Mouse (Mus musculus): ENCODE measurements around the gene Cacna1e. TPM values are rescaled to one million over a fixed set of nuclear protein-coding genes. Genes with fewer than 3 reads are reported as not detected.
A peak's percentile ranks its signal among the peaks of the same experiment; 100 is the strongest.

The Cacna1e gene
- total and polyA plus RNA-seq, 3 experiments: not detected

DNA sequence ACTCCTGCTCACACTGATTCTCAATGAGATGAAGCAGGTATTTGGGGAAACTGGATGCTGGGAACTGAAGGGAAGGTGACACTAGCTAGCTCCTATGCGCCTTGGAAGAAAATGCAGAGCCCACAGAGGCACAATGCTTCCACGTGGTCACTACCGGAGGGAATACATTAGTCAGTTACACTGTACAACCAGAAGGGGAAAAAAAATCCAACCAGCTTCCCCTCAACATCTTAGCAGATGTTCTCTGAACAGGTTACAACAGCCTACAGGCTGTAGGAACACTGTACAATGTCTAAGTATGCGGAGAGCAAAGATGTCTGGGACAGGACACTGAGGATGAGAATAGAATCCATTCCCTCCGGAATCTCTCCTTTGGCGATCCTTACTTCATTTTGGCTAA is 161.2 kb downstream of the Cacna1e start:
- H3K9me3 ChIP-seq (replicated peaks; ENCODE audit: insufficient read depth, low read length): no peaks in the 10 kb centered on the region
- TF ChIP-seq MAZ (IDR thresholded peaks at IDR 0.05; ENCODE audit: low read depth, low read length): no peak
- no peak for TF ChIP-seq NRF1 (IDR thresholded peaks at IDR 0.05; ENCODE audit: insufficient read depth, low read depth, low read length, poor library complexity, severe bottlenecking)
- TF ChIP-seq GABPA (IDR thresholded peaks at IDR 0.05; ENCODE audit: low read depth, low read length): no peak
- TF ChIP-seq ELF1 (IDR thresholded peaks at IDR 0.05; ENCODE audit: low read depth, low read length): no peak
- no peak for TF ChIP-seq MAX (IDR thresholded peaks at IDR 0.05; ENCODE audit: low read length)
- TF ChIP-seq UBTF (IDR thresholded peaks at IDR 0.05; ENCODE audit: borderline replicate concordance, insufficient read depth, low read depth, low read length): no peak
- TF ChIP-seq MAFK (IDR thresholded peaks at IDR 0.05; ENCODE audit: borderline replicate concordance, low read depth, low read length): no peak
- TF ChIP-seq SIN3A (IDR thresholded peaks at IDR 0.05; ENCODE audit: low read length): no peak
- TF ChIP-seq E2F4 (IDR thresholded peaks at IDR 0.05; ENCODE audit: borderline replicate concordance, low read depth, low read length): no peak
- no peak overlapping the region for H3K4me3 ChIP-seq (ENCODE audit: control insufficient read depth in 1 of 2, insufficient read depth in 1 of 2, low read depth in 2 of 2, low read length in 2 of 2)
- no peaks in the 10 kb centered on the region for H3K36me3 ChIP-seq (ENCODE audit: control insufficient read depth in 1 of 2, insufficient read depth in 2 of 2, low read length in 2 of 2)
- H3K79me2 ChIP-seq (ENCODE audit: control insufficient read depth, insufficient read depth, low read length, poor library complexity): no peaks in the 10 kb centered on the region
- H3K9ac ChIP-seq (ENCODE audit: control insufficient read depth, low read depth, low read length, poor library complexity, severe bottlenecking): no peak overlapping the region
- DNase-seq (ENCODE audit: low read depth, low spot score): no peak
- H3K4me1 ChIP-seq (ENCODE audit: control insufficient read depth in 1 of 2, insufficient read depth in 2 of 2, low read length in 2 of 2): no peaks in the 10 kb centered on the region
- H3K27me3 ChIP-seq (ENCODE audit: control insufficient read depth in 1 of 2, insufficient read depth in 2 of 2, low read length in 2 of 2): peaks cover 2 to 5% of the 10 kb centered on the region in 2 experiments; a peak in 3 of 4 replicates
- H3K27ac ChIP-seq (ENCODE audit: control insufficient read depth, low read depth, low read length): no peak overlapping the region

GRCm38 (mm10) chr1:154715596-154715995 is 168.7 kb downstream of the Cacna1e start:
- H3K27ac ChIP-seq (ENCODE audit: control insufficient read depth, low read depth, low read length): no peak overlapping the region
- no peak for DNase-seq (ENCODE audit: low read depth, low spot score)
- no peak for TF ChIP-seq CTCF (IDR thresholded peaks at IDR 0.05 in 2 of 3, conservative IDR thresholded peaks at IDR 0.05 in 1 of 3; ENCODE audit: control insufficient read depth in 1 of 3, insufficient read depth in 1 of 3, low read depth in 2 of 3, low read length in 3 of 3, poor library complexity in 1 of 3, severe bottlenecking in 1 of 3)
- TF ChIP-seq POLR2AphosphoS2 (IDR thresholded peaks at IDR 0.05; ENCODE audit: low read length): no peak
- TF ChIP-seq MXI1 (IDR thresholded peaks at IDR 0.05; ENCODE audit: low read depth, low read length): no peak
- peak in 1 of 2 experiments; percentile 9; a peak in 1 of 4 replicates for TF ChIP-seq EP300 (IDR thresholded peaks at IDR 0.05; ENCODE audit: low read depth in 1 of 2, low read length in 2 of 2)
- H3K36me3 ChIP-seq (ENCODE audit: control insufficient read depth in 1 of 2, insufficient read depth in 2 of 2, low read length in 2 of 2): no peaks in the 10 kb centered on the region
- no peaks in the 10 kb centered on the region for H3K79me2 ChIP-seq (ENCODE audit: control insufficient read depth, insufficient read depth, low read length, poor library complexity)
- no peak overlapping the region for H3K4me3 ChIP-seq (ENCODE audit: control insufficient read depth in 1 of 2, insufficient read depth in 1 of 2, low read depth in 2 of 2, low read length in 2 of 2)
- no peaks in the 10 kb centered on the region for H3K9me3 ChIP-seq (replicated peaks; ENCODE audit: insufficient read depth, low read length)
- no peak overlapping the region for H3K9ac ChIP-seq (ENCODE audit: control insufficient read depth, low read depth, low read length, poor library complexity, severe bottlenecking)
- H3K4me1 ChIP-seq (ENCODE audit: control insufficient read depth in 1 of 2, insufficient read depth in 2 of 2, low read length in 2 of 2): no peaks in the 10 kb centered on the region
- H3K27me3 ChIP-seq (ENCODE audit: control insufficient read depth in 1 of 2, insufficient read depth in 2 of 2, low read length in 2 of 2): peaks cover 5% of the 10 kb centered on the region in 2 experiments

GRCm38 (mm10) chr1:154712747-154713146 is 171.6 kb downstream of the Cacna1e start:
- no peaks in the 10 kb centered on the region for H3K9me3 ChIP-seq (replicated peaks; ENCODE audit: insufficient read depth, low read length)
- peaks cover 0 to 3% of the 10 kb centered on the region in 2 experiments; a peak in 1 of 4 replicates for H3K27me3 ChIP-seq (ENCODE audit: control insufficient read depth in 1 of 2, insufficient read depth in 2 of 2, low read length in 2 of 2)
- H3K27ac ChIP-seq (ENCODE audit: control insufficient read depth, low read depth, low read length): no peak overlapping the region
- no peaks in the 10 kb centered on the region for H3K36me3 ChIP-seq (ENCODE audit: control insufficient read depth in 1 of 2, insufficient read depth in 2 of 2, low read length in 2 of 2)
- TF ChIP-seq MEF2A (IDR thresholded peaks at IDR 0.05; ENCODE audit: extremely low read depth, insufficient replicate concordance, low read depth, low read length, poor library complexity, severe bottlenecking) (no peak), EP300 (IDR thresholded peaks at IDR 0.05; ENCODE audit: low read depth in 1 of 2, low read length in 2 of 2) (no peak), BHLHE40 (IDR thresholded peaks at IDR 0.05; ENCODE audit: borderline replicate concordance, low read depth, low read length) (no peak), POLR2AphosphoS5 (IDR thresholded peaks at IDR 0.05; ENCODE audit: borderline replicate concordance, low read depth, low read length) (no peak), CTCF (IDR thresholded peaks at IDR 0.05 in 2 of 3, conservative IDR thresholded peaks at IDR 0.05 in 1 of 3; ENCODE audit: control insufficient read depth in 1 of 3, insufficient read depth in 1 of 3, low read depth in 2 of 3, low read length in 3 of 3, poor library complexity in 1 of 3, severe bottlenecking in 1 of 3) (no peak), MXI1 (IDR thresholded peaks at IDR 0.05; ENCODE audit: low read depth, low read length) (no peak), E2F4 (IDR thresholded peaks at IDR 0.05; ENCODE audit: borderline replicate concordance, low read depth, low read length) (no peak), MAZ (IDR thresholded peaks at IDR 0.05; ENCODE audit: low read depth, low read length) (no peak), KAT2A (conservative IDR thresholded peaks at IDR 0.05; ENCODE audit: low read depth, low read length) (no peak), JUND (IDR thresholded peaks at IDR 0.05; ENCODE audit: low read depth, low read length) (no peak), ELF1 (IDR thresholded peaks at IDR 0.05; ENCODE audit: low read depth, low read length) (no peak), POLR2A (IDR thresholded peaks at IDR 0.05; ENCODE audit: control insufficient read depth in 1 of 2, insufficient read depth in 1 of 2, low read depth in 1 of 2, low read length in 2 of 2, poor library complexity in 1 of 2) (no peak), TAL1 (IDR thresholded peaks at IDR 0.05; ENCODE audit: low read length) (no peak), CHD2 (IDR thresholded peaks at IDR 0.05; ENCODE audit: low read length) (no peak), USF2 (IDR thresholded peaks at IDR 0.05; ENCODE audit: borderline replicate concordance in 1 of 2, insufficient read depth in 1 of 2, low read depth in 1 of 2, low read length in 2 of 2) (no peak), CHD1 (IDR thresholded peaks at IDR 0.05; ENCODE audit: low read depth, low read length) (no peak), SIN3A (IDR thresholded peaks at IDR 0.05; ENCODE audit: low read length) (no peak), MAX (IDR thresholded peaks at IDR 0.05; ENCODE audit: low read length) (no peak), SMC3 (IDR thresholded peaks at IDR 0.05; ENCODE audit: low read depth, low read length) (no peak)
- no peaks in the 10 kb centered on the region for H3K79me2 ChIP-seq (ENCODE audit: control insufficient read depth, insufficient read depth, low read length, poor library complexity)
- H3K4me1 ChIP-seq (ENCODE audit: control insufficient read depth in 1 of 2, insufficient read depth in 2 of 2, low read length in 2 of 2): no peaks in the 10 kb centered on the region
- H3K9ac ChIP-seq (ENCODE audit: control insufficient read depth, low read depth, low read length, poor library complexity, severe bottlenecking): no peak overlapping the region
- no peak overlapping the region for H3K4me3 ChIP-seq (ENCODE audit: control insufficient read depth in 1 of 2, insufficient read depth in 1 of 2, low read depth in 2 of 2, low read length in 2 of 2)
- DNase-seq (ENCODE audit: low read depth, low spot score): no peak
